Mouse (Mus musculus) hindbrain, embryonic 11.5 days (tissue): ENCODE results near the gene Tnfaip2. TPM values are rescaled to one million over a fixed set of nuclear protein-coding genes. Genes with fewer than 3 reads are reported as not detected.

ENCODE experiments used
- ATAC-seq: fragments of 200-750 bp; cut with Nextera tagmentation; 2 replicates; pipeline ENCODE4 v1.8.0; 2017; ENCODE audit warnings: mild to moderate bottlenecking, moderate TSS enrichment, moderate library complexity; ENCODE audit not compliant: low FRiP score
- DNase-seq: peaks from one replicate; pipeline ENCODE4 v3.0.0-alpha.2; 2015; ENCODE audit warnings: low spot score
- H3K27ac ChIP-seq: fragments of 300-500 bp; sonication (generic); 2 replicates; pipeline ENCODE4 v1.5.1; 2014; ENCODE audit warnings: mild to moderate bottlenecking, low read depth, low read length
- H3K27me3 ChIP-seq: fragments of 300-500 bp; sonication (generic); 2 replicates; pipeline ENCODE4 v1.6.1; 2014; ENCODE audit warnings: mild to moderate bottlenecking, low read length, moderate library complexity, mixed read lengths; ENCODE audit not compliant: control insufficient read depth, insufficient read depth
- H3K36me3 ChIP-seq: fragments of 300-500 bp; sonication (generic); 2 replicates; pipeline ENCODE4 v1.6.1; 2014; ENCODE audit warnings: mild to moderate bottlenecking, low read length, moderate library complexity, mixed read lengths; ENCODE audit not compliant: control insufficient read depth, insufficient read depth
- H3K4me1 ChIP-seq: fragments of 300-500 bp; sonication (generic); replicated peaks from 2 replicates; pipeline ENCODE4 v1.6.1; 2014; ENCODE audit warnings: low read length, mixed read lengths; ENCODE audit not compliant: control insufficient read depth, insufficient read depth
- H3K4me2 ChIP-seq: fragments of 300-500 bp; sonication (generic); replicated peaks from 2 replicates; pipeline ENCODE4 v1.6.1; 2014; ENCODE audit warnings: mild to moderate bottlenecking, low read depth, low read length
- H3K4me3 ChIP-seq: fragments of 300-500 bp; sonication (generic); 2 replicates; pipeline ENCODE4 v1.5.1; 2014; ENCODE audit warnings: low read depth, low read length
- H3K9ac ChIP-seq: fragments of 300-500 bp; sonication (generic); 2 replicates; pipeline ENCODE4 v1.6.1; 2014; ENCODE audit warnings: low read depth, low read length
- H3K9me3 ChIP-seq: fragments of 300-500 bp; sonication (generic); 2 replicates; pipeline ENCODE4 v1.6.1; 2016; ENCODE audit warnings: low read length; ENCODE audit not compliant: control insufficient read depth
- WGBS: fragments of 180-500 bp; shearing (Covaris S2); extraction: QIAGEN DNeasy Blood & Tissue Kit; methylation state at CpG from one replicate; pipeline ENCODE4 v1.1.7; 2014; 5-methylcytosine and 5-hydroxymethylcytosine counted together
- polyA plus RNA-seq: library from polyadenylated mRNA; unstranded; fragments of >200 nt; fragmentation: Nextera tagmentation; extraction: Ambion mirVana; gene quantifications from 2 replicates; pipeline ENCODE4 v1.2.1, GENCODE M21; 2014

Gene Tnfaip2
- polyA plus RNA-seq, 1 experiment from 2014 or later = 1.9 TPM

- Histone ChIP-seq H3K27me3 (peaks cover 54% of the 10 kb centered on the region), H3K4me1 (peaks cover 5% of the 10 kb centered on the region; the same call in 1 of the 2 replicates), H3K9ac (no peak overlapping the region), H3K4me3 (no peak overlapping the region), H3K9me3 (no peaks in the 10 kb centered on the region), H3K4me2 (no peak overlapping the region), H3K36me3 (no peaks in the 10 kb centered on the region), H3K27ac (no peak overlapping the region)
- 27% methylated on average over 4 of the region's 4 CpGs for WGBS
- ATAC-seq (no peak), DNase-seq (no peak)
Measured at GRCm38 (mm10) chr12:111432097-111432496, 10.2 kb upstream of the Tnfaip2 start.

- DNase-seq (no peak), ATAC-seq (no peak)
- Histone ChIP-seq H3K9me3 (no peaks in the 10 kb centered on the region), H3K36me3 (no peaks in the 10 kb centered on the region), H3K27me3 (peaks cover 47% of the 10 kb centered on the region), H3K4me3 (no peak overlapping the region), H3K27ac (no peak overlapping the region), H3K9ac (no peak overlapping the region), H3K4me1 (peaks cover 5% of the 10 kb centered on the region; the same call in 1 of the 2 replicates), H3K4me2 (no peak overlapping the region)
- WGBS = 68% methylated on average over 4 of the region's 5 CpGs
Measured at GRCm38 (mm10) chr12:111432751-111433331, 9.4 kb upstream of the Tnfaip2 start.

GRCm38 (mm10) chr12:111434164-111434744 lies 8.0 kb upstream of the Tnfaip2 start:
- no peak overlapping the region for H3K27ac ChIP-seq
- ATAC-seq (no peak), DNase-seq (no peak)
- H3K4me2 ChIP-seq = no peak overlapping the region
- H3K9me3 ChIP-seq = no peaks in the 10 kb centered on the region
- H3K27me3 ChIP-seq = peaks cover 35% of the 10 kb centered on the region
- H3K36me3 ChIP-seq = no peaks in the 10 kb centered on the region
- WGBS = 29% methylated on average over 6 of the region's 7 CpGs
- no peak overlapping the region for H3K4me3 ChIP-seq
- H3K9ac ChIP-seq = no peak overlapping the region
- peaks cover 5% of the 10 kb centered on the region; the same call in 1 of the 2 replicates for H3K4me1 ChIP-seq

GRCm38 (mm10) chr12:111434745-111435327 lies 7.4 kb upstream of the Tnfaip2 start:
- WGBS = 39% methylated on average over 8 of the region's 8 CpGs
- no peak overlapping the region for H3K27ac ChIP-seq
- H3K4me2 ChIP-seq = no peak overlapping the region
- H3K36me3 ChIP-seq = no peaks in the 10 kb centered on the region
- no peaks in the 10 kb centered on the region for H3K9me3 ChIP-seq
- peaks cover 29% of the 10 kb centered on the region for H3K27me3 ChIP-seq
- 0 out of 2 replicates have a peak, but pooled peaks cover 5% of the 10 kb centered on the region for H3K4me1 ChIP-seq
- DNase-seq (no peak), ATAC-seq (no peak)
- no peak overlapping the region for H3K9ac ChIP-seq
- no peak overlapping the region for H3K4me3 ChIP-seq

- Histone ChIP-seq H3K4me2 (no peak overlapping the region), H3K27ac (no peak overlapping the region), H3K36me3 (no peaks in the 10 kb centered on the region), H3K4me1 (no peaks in the 10 kb centered on the region), H3K27me3 (peaks cover 16% of the 10 kb centered on the region), H3K9me3 (no peaks in the 10 kb centered on the region), H3K4me3 (no peak overlapping the region), H3K9ac (no peak overlapping the region)
- WGBS = 84% methylated on average over 3 of the region's 3 CpGs
- no peak for ATAC-seq
- no peak for DNase-seq
Measured at GRCm38 (mm10) chr12:111436170-111436569, 6.1 kb upstream of the Tnfaip2 start.

- DNase-seq = no peak
- Histone ChIP-seq H3K4me3 (no peak overlapping the region), H3K9ac (no peak overlapping the region), H3K9me3 (no peaks in the 10 kb centered on the region), H3K27ac (no peak overlapping the region), H3K4me1 (no peaks in the 10 kb centered on the region), H3K36me3 (no peaks in the 10 kb centered on the region), H3K27me3 (peaks cover 16% of the 10 kb centered on the region), H3K4me2 (no peak overlapping the region)
- no peak for ATAC-seq
- 74% methylated on average over 8 of the region's 8 CpGs for WGBS
Measured at GRCm38 (mm10) chr12:111436640-111437039, 5.6 kb upstream of the Tnfaip2 start.

GRCm38 (mm10) chr12:111437222-111437900 lies 4.9 kb upstream of the Tnfaip2 start:
- Histone ChIP-seq H3K27me3 (peaks cover 17% of the 10 kb centered on the region), H3K36me3 (no peaks in the 10 kb centered on the region), H3K9me3 (no peaks in the 10 kb centered on the region), H3K4me3 (no peak overlapping the region), H3K4me2 (no peak overlapping the region), H3K9ac (no peak overlapping the region), H3K27ac (no peak overlapping the region), H3K4me1 (0 out of 2 replicates have a peak, but pooled peaks cover under 1% of the 10 kb centered on the region)
- ATAC-seq (no peak), DNase-seq (no peak)
- WGBS = 74% methylated on average over 5 of the region's 5 CpGs

- H3K27me3 ChIP-seq = peaks cover 32% of the 10 kb centered on the region
- no peaks in the 10 kb centered on the region for H3K9me3 ChIP-seq
- no peaks in the 10 kb centered on the region for H3K36me3 ChIP-seq
- H3K4me2 ChIP-seq = no peak overlapping the region
- ATAC-seq (no peak), DNase-seq (no peak)
- WGBS = 84% methylated on average over 6 of the region's 6 CpGs
- H3K27ac ChIP-seq = no peak overlapping the region
- no peak overlapping the region for H3K4me3 ChIP-seq
- no peak overlapping the region for H3K9ac ChIP-seq
- peaks cover 6% of the 10 kb centered on the region; the same call in 1 of the 2 replicates for H3K4me1 ChIP-seq
Measured at GRCm38 (mm10) chr12:111438850-111439249, 3.4 kb upstream of the Tnfaip2 start.
